Mouse (Mus musculus) midbrain, postnatal 0 days (tissue): ENCODE measurements at regions not wholly inside any gene's neighbourhood (a gene's known extent, or its start where the extent isn't known, plus 50 kb on each side); places are given as distances from the start of the nearest gene placed in this dataset.

Experiments
- ATAC-seq: fragments of 200-750 bp; cut with Nextera tagmentation; 2 replicates; pipeline ENCODE4 v1.8.0; 2017; ENCODE audit warnings: moderate number of reproducible peaks, mild to moderate bottlenecking, moderate TSS enrichment, moderate library complexity; ENCODE audit not compliant: low FRiP score
- DNase-seq: peaks from one replicate; pipeline ENCODE4 v3.0.0-alpha.2; 2015; ENCODE audit warnings: low spot score
- H3K27ac ChIP-seq: fragments of 300-500 bp; sonication (generic); 2 replicates; pipeline ENCODE4 v1.5.1; 2014; ENCODE audit warnings: low read depth, mild to moderate bottlenecking, low read length, mixed read lengths
- H3K27me3 ChIP-seq: fragments of 300-500 bp; sonication (generic); 2 replicates; pipeline ENCODE4 v1.6.1; 2014; ENCODE audit warnings: low read length, control low read depth, mixed read lengths; ENCODE audit not compliant: insufficient read depth
- H3K36me3 ChIP-seq: fragments of 300-500 bp; sonication (generic); 2 replicates; pipeline ENCODE4 v1.6.1; 2014; ENCODE audit warnings: low read length, control low read depth, mixed read lengths; ENCODE audit not compliant: insufficient read depth
- H3K4me1 ChIP-seq: fragments of 300-500 bp; sonication (generic); 2 replicates; pipeline ENCODE4 v1.6.1; 2014; ENCODE audit warnings: mild to moderate bottlenecking, control low read depth, antibody characterized with exemption, low read length, mixed read lengths; ENCODE audit not compliant: insufficient read depth
- H3K4me2 ChIP-seq: fragments of 300-500 bp; sonication (generic); 2 replicates; pipeline ENCODE4 v1.6.1; 2014; ENCODE audit warnings: low read depth, mild to moderate bottlenecking, low read length, mixed read lengths; ENCODE audit not compliant: poor library complexity, severe bottlenecking
- H3K4me3 ChIP-seq: fragments of 300-500 bp; sonication (generic); 2 replicates; pipeline ENCODE4 v1.5.1; 2014; ENCODE audit warnings: low read depth, mild to moderate bottlenecking, low read length, moderate library complexity
- H3K9ac ChIP-seq: fragments of 300-500 bp; sonication (generic); replicated peaks from 2 replicates; pipeline ENCODE4 v1.6.1; 2014; ENCODE audit warnings: mild to moderate bottlenecking, low read length, moderate library complexity, mixed read lengths; ENCODE audit not compliant: poor library complexity, severe bottlenecking
- H3K9me3 ChIP-seq: fragments of 300-500 bp; sonication (generic); 2 replicates; pipeline ENCODE4 v1.6.1; 2016; ENCODE audit warnings: low read length, control low read depth
- CTCF ChIP-seq: IDR thresholded peaks from 2 replicates; pipeline ENCODE4 v1.5.1; 2016; ENCODE audit warnings: antibody characterized with exemption, mild to moderate bottlenecking
- WGBS: fragments of 180-500 bp; shearing (Covaris S2); extraction: QIAGEN DNeasy Blood & Tissue Kit; methylation state at CpG from one replicate; pipeline ENCODE4 v1.1.7; 2014; 5-methylcytosine and 5-hydroxymethylcytosine counted together

DNA sequence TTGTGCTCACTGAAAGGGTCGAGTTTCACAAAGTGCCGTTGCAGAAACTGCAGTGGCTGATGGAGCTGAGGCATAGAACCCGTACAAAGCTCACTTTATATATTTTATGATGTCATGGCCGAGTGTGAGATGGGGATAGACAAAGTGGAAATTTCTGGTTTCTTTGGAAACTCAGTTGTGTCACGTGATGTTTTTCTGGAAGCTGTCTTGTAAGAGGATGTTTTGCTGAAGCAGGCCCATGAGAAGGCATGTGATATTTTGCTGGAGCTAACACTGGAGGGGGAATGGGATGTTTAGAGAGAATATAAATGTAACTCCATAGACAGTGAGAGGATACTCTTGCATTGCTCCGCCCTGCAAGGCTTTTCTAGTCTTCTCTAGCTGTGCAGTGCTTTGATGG is 311.7 kb downstream of the Tmem132b start:
- Histone ChIP-seq H3K4me1 (0 out of 2 replicates have a peak, but pooled peaks cover under 1% of the 10 kb centered on the region), H3K27me3 (no peaks in the 10 kb centered on the region), H3K4me3 (no peak overlapping the region), H3K9ac (no peak overlapping the region), H3K27ac (no peak overlapping the region), H3K9me3 (no peaks in the 10 kb centered on the region), H3K36me3 (no peaks in the 10 kb centered on the region), H3K4me2 (no peak overlapping the region)
- no peak for TF ChIP-seq CTCF
- WGBS: 73% methylated on average over 6 of the region's 6 CpGs
- no peak for DNase-seq
- no peak for ATAC-seq

DNA sequence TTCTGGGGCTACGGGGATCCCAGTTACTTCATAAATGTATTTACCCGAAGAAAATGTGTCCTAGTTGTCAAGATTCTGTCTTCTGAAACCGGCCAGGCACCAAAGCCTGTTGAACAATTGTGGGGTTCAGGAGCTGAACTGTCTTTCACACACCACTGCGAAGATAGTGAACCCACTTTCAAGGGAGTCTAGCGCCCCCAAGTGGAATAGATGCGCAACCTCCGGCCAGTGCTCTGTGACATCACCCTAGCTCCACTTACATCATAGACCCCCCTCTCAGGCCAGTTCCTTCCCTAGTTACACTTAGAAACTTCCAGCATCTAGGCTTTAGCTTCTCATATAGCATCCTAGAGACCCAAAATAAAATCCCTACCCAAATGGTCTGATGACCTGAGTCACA is 318.1 kb downstream of the Tmem132b start:
- H3K9me3 ChIP-seq: no peaks in the 10 kb centered on the region
- no peaks in the 10 kb centered on the region for H3K27me3 ChIP-seq
- H3K4me1 ChIP-seq: no peaks in the 10 kb centered on the region
- no peak overlapping the region for H3K4me2 ChIP-seq
- TF ChIP-seq CTCF: no peak
- WGBS: 86% methylated on average over 7 of the region's 7 CpGs
- H3K36me3 ChIP-seq: no peaks in the 10 kb centered on the region
- DNase-seq (no peak), ATAC-seq (no peak)
- no peak overlapping the region for H3K4me3 ChIP-seq
- H3K27ac ChIP-seq: no peak overlapping the region
- no peak overlapping the region for H3K9ac ChIP-seq

DNA sequence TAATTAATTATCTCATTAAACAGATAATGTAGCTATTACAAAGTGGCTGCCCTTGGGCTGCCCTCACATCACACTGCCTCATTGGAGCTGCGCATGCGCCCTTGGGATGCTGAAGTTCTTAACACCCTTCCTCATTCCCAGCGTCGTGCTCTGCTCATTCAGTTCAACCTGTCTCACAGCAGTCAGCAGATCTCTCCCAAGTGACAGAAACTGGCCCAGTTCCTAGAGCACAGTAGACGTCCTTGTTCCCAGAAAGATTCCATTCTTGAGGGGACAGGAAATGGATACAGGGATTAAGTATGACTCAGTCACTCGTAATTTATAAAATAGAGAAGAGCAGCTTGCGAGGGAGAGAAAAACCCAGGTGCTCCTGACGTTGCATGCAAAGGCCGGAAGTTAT is 344.7 kb downstream of the Tmem132b start:
- DNase-seq: no peak
- ATAC-seq: no peak
- H3K27ac ChIP-seq: no peak overlapping the region
- H3K4me1 ChIP-seq: no peaks in the 10 kb centered on the region
- TF ChIP-seq CTCF: no peak
- H3K4me2 ChIP-seq: no peak overlapping the region
- 80% methylated on average over 9 of the region's 9 CpGs for WGBS
- H3K9ac ChIP-seq: no peak overlapping the region
- no peaks in the 10 kb centered on the region for H3K9me3 ChIP-seq
- H3K36me3 ChIP-seq: no peaks in the 10 kb centered on the region
- H3K4me3 ChIP-seq: no peak overlapping the region
- no peaks in the 10 kb centered on the region for H3K27me3 ChIP-seq

DNA sequence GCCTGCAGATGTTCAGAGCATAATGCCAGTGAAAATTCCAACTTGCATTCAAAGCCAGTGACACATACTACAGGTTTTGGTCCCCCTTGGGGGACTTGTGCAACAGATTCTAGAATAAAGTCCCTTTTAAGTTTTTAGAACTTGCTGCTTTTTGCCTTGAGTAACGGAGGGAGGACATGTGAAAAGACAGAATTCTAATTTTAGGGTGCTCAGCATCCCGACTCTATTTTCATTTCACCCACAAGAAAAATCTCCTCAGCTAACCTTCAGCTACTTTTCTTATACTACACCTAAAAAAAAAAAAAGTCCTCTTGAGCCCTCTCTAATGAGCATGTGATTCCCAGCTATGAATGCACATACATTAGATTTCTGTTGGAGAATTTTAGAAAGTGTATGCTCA is 357.3 kb downstream of the Tmem132b start:
- Histone ChIP-seq H3K4me1 (no peaks in the 10 kb centered on the region), H3K4me2 (no peak overlapping the region), H3K9ac (no peak overlapping the region), H3K9me3 (no peaks in the 10 kb centered on the region), H3K27ac (no peak overlapping the region), H3K4me3 (no peak overlapping the region), H3K36me3 (no peaks in the 10 kb centered on the region), H3K27me3 (no peaks in the 10 kb centered on the region)
- no peak for TF ChIP-seq CTCF
- ATAC-seq (no peak), DNase-seq (no peak)
- WGBS: 78% methylated on average over 2 of the region's 2 CpGs

DNA sequence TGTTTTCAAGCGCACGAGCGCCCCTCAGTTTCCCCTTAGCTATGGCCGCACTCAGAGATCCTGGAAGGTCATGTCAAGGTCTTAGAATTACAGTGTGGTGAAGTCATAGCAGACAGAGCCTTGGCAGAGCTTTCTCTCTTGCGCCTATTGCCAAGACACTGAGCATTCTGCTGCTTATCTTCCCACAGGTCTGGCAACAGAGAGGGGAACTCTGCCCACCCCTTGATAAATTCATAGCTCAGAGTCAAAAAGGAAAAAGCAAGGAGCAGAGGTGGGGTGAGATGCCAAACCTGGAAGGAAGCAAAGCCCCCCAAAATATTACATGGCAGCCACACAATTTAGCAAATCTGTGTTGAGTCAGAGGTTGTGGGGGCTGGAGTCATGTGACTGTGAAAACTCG is 362.3 kb downstream of the Tmem132b start:
- DNase-seq: no peak
- 90% methylated on average over 6 of the region's 6 CpGs for WGBS
- no peak for ATAC-seq
- Histone ChIP-seq H3K4me3 (no peak overlapping the region), H3K4me2 (no peak overlapping the region), H3K27me3 (no peaks in the 10 kb centered on the region), H3K9me3 (no peaks in the 10 kb centered on the region), H3K9ac (no peak overlapping the region), H3K27ac (no peak overlapping the region), H3K36me3 (no peaks in the 10 kb centered on the region), H3K4me1 (no peaks in the 10 kb centered on the region)
- no peak for TF ChIP-seq CTCF

DNA sequence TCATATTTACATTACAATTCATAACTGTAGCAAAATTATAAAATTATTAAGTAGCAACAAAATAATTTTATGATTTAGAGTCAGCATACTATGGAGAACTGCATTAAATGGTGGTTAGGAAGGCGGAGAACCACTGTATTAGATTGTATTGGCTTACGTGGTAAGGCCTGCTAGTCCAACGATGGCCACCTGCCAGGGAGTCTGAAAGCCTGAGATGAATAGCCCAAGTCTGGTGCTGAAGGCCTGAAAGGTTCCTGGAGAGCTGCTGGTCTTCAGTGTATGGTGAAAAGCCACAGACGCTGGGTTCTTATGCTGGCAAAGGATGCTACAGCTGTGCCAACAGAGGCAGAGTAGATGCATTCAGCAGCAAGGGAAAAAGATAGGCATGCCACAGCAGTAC is 370.5 kb downstream of the Tmem132b start:
- ATAC-seq (no peak), DNase-seq (no peak)
- Histone ChIP-seq H3K4me2 (no peak overlapping the region), H3K27ac (no peak overlapping the region), H3K4me3 (no peak overlapping the region), H3K36me3 (no peaks in the 10 kb centered on the region), H3K9me3 (no peaks in the 10 kb centered on the region), H3K4me1 (no peaks in the 10 kb centered on the region), H3K27me3 (no peaks in the 10 kb centered on the region), H3K9ac (no peak overlapping the region)
- 73% methylated on average over 4 of the region's 4 CpGs for WGBS
- no peak for TF ChIP-seq CTCF

DNA sequence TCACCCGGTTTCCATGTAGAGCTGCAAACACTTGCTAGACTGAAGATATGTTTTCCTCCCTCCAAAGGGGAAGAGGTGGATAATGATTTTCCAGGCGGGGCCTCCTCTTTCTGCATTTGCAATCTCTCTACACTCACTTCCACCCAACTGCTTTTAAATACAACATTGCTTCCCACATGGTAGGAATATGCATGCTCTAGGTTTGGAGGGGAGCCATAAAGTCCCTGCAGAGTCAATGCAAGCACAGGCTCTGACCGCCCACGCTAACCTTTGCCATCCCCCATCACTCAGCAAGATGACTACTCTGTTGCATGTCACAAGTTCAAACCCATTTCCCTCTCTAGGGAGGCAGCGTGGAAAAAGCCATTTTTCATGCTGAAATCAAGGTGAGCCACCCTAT is 372.9 kb downstream of the Tmem132b start:
- no peak overlapping the region for H3K4me3 ChIP-seq
- TF ChIP-seq CTCF: no peak
- DNase-seq: no peak
- H3K9ac ChIP-seq: no peak overlapping the region
- H3K4me2 ChIP-seq: no peak overlapping the region
- no peaks in the 10 kb centered on the region for H3K9me3 ChIP-seq
- H3K36me3 ChIP-seq: no peaks in the 10 kb centered on the region
- WGBS: 89% methylated on average over 5 of the region's 5 CpGs
- H3K4me1 ChIP-seq: no peaks in the 10 kb centered on the region
- no peak for ATAC-seq
- no peak overlapping the region for H3K27ac ChIP-seq
- H3K27me3 ChIP-seq: no peaks in the 10 kb centered on the region
